Comparison of ENCODE assay signal across 9 mouse cellular contexts in genomic region chr6:114846153-114846772, GRCm38 (mm10).
A peak's percentile ranks its signal among the peaks of the same experiment; 100 is the strongest.
DNase-seq lines count a peak whose midpoint lies in the region; ATAC-seq and TF ChIP-seq lines count a peak whose summit lies in the region.
"Had no signal": no experiment of that assay in that cellular context is flagged by ENCODE, and none has a peak within 500 bp of the region (broad histone marks: within the 10 kb centered on the region; RNA-seq: fewer than 3 reads in every experiment).

No protein-coding gene starts in this region.

- peaks cover 58% of the 10 kb centered on the region for H3K4me1 ChIP-seq in embryonic facial prominence, embryonic 13.5 days
- peaks cover 10% of the 10 kb centered on the region; the same call in 1 of the 2 replicates for H3K4me1 ChIP-seq in intestine, embryonic 15.5 days (replicated peaks)
- H3K4me1 ChIP-seq in neural tube, embryonic 13.5 days (replicated peaks): peaks cover 49% of the 10 kb centered on the region
- H3K4me1 ChIP-seq in lung, adult 2 months (ENCODE audit: control insufficient read depth, insufficient read depth, low read length): no peaks in the 10 kb centered on the region

- H3K4me2 ChIP-seq in embryonic facial prominence, embryonic 13.5 days: no peak overlapping the region
- no peak overlapping the region for H3K4me2 ChIP-seq in intestine, embryonic 15.5 days (replicated peaks)
- no peak overlapping the region for H3K4me2 ChIP-seq in neural tube, embryonic 13.5 days
- H3K4me2 ChIP-seq: lung, embryonic 15.5 days had no signal

- H3K27me3 ChIP-seq in embryonic facial prominence, embryonic 13.5 days: no peaks in the 10 kb centered on the region
- H3K27me3 ChIP-seq in intestine, embryonic 15.5 days (replicated peaks): no peaks in the 10 kb centered on the region
- no peaks in the 10 kb centered on the region for H3K27me3 ChIP-seq in neural tube, embryonic 13.5 days
- H3K27me3 ChIP-seq: lung, embryonic 15.5 days had no signal

- H3K9me3 ChIP-seq in embryonic facial prominence, embryonic 13.5 days: peaks cover 4% of the 10 kb centered on the region; the same call in 1 of the 2 replicates
- no peaks in the 10 kb centered on the region for H3K9me3 ChIP-seq in intestine, embryonic 15.5 days
- H3K9me3 ChIP-seq in neural tube, embryonic 13.5 days: no peaks in the 10 kb centered on the region

- H3K27ac ChIP-seq in embryonic facial prominence, embryonic 13.5 days: 0 out of 2 replicates have a peak overlapping the region, but pooled peaks have one; percentile 48
- H3K27ac ChIP-seq in intestine, embryonic 15.5 days: no peak overlapping the region
- H3K27ac ChIP-seq in neural tube, embryonic 13.5 days (replicated peaks): peak overlapping the region; percentile 63
- H3K27ac ChIP-seq: lung, embryonic 15.5 days had no signal

- no peak overlapping the region for H3K4me3 ChIP-seq in embryonic facial prominence, embryonic 13.5 days
- H3K4me3 ChIP-seq in intestine, embryonic 15.5 days (replicated peaks): no peak overlapping the region
- no peak overlapping the region for H3K4me3 ChIP-seq in neural tube, embryonic 13.5 days
- no peak overlapping the region for H3K4me3 ChIP-seq in lung, adult 2 months (replicated peaks; ENCODE audit: extremely low read depth, low read depth, low read length)
- H3K4me3 ChIP-seq: lung, embryonic 15.5 days had no signal

- no peaks in the 10 kb centered on the region for H3K36me3 ChIP-seq in embryonic facial prominence, embryonic 13.5 days
- H3K36me3 ChIP-seq in intestine, embryonic 15.5 days: no peaks in the 10 kb centered on the region
- H3K36me3 ChIP-seq in neural tube, embryonic 13.5 days: no peaks in the 10 kb centered on the region
- H3K36me3 ChIP-seq: lung, embryonic 15.5 days had no signal

- 17% methylated on average over 4 of the region's 4 CpGs for WGBS in embryonic facial prominence, embryonic 13.5 days
- WGBS in intestine, embryonic 15.5 days: 41% methylated on average over 4 of the region's 4 CpGs
- WGBS in neural tube, embryonic 13.5 days: 13% methylated on average over 4 of the region's 4 CpGs
- WGBS in lung, adult 2 months: 85% methylated on average over 4 of the region's 4 CpGs

- no peak for TF ChIP-seq POLR2A in lung, adult 2 months (IDR thresholded peaks at IDR 0.05; ENCODE audit: borderline replicate concordance, extremely low read depth, low read depth, low read length)

- no peak for ATAC-seq in embryonic facial prominence, embryonic 13.5 days (ENCODE audit: insufficient number of reproducible peaks, insufficient read depth, low FRiP score, low TSS enrichment, low read depth)
- ATAC-seq in intestine, embryonic 15.5 days: peak; percentile 53; the same call in 1 of the 2 replicates
- ATAC-seq in neural tube, embryonic 13.5 days (ENCODE audit: low read depth): peak; percentile 54; the same call in 1 of the 2 replicates

- no peak for TF ChIP-seq CTCF in lung, adult 2 months (IDR thresholded peaks at IDR 0.05; ENCODE audit: insufficient read depth, low read length)

- peak; percentile 60 for DNase-seq in kidney, postnatal 10 days
- DNase-seq in kidney, adult 8-10 months: no peak
- no peak for DNase-seq in right cerebral cortex, postnatal 36 days (ENCODE audit: low spot score in 2 of 2)
- DNase-seq in lung, adult 2 months: no peak
- no peak for DNase-seq in lung, adult 18-20 months

- 0 out of 2 replicates have a peak overlapping the region, but pooled peaks have one; percentile 16 for H3K9ac ChIP-seq in embryonic facial prominence, embryonic 13.5 days
- no peak overlapping the region for H3K9ac ChIP-seq in intestine, embryonic 15.5 days
- H3K9ac ChIP-seq in neural tube, embryonic 13.5 days: no peak overlapping the region
- H3K9ac ChIP-seq: lung, embryonic 15.5 days had no signal
